Mouse (Mus musculus) liver, embryonic 12.5 days (tissue): ENCODE measurements around the gene Mex3a. TPM values are rescaled to one million over a fixed set of nuclear protein-coding genes. Genes with fewer than 3 reads are reported as not detected.

Experiments used
- ATAC-seq: fragments of 200-750 bp; cut with Nextera tagmentation; 2 replicates; pipeline ENCODE4 v1.8.0; 2017; ENCODE audit warnings: moderate number of reproducible peaks, mild to moderate bottlenecking, moderate library complexity
- H3K27ac ChIP-seq: fragments of 300-500 bp; sonication (generic); 2 replicates; pipeline ENCODE4 v1.5.1; 2016; ENCODE audit warnings: mild to moderate bottlenecking
- H3K27me3 ChIP-seq: fragments of 300-500 bp; sonication (generic); replicated peaks from 2 replicates; pipeline ENCODE4 v1.6.1; 2016; ENCODE audit warnings: mild to moderate bottlenecking, moderate library complexity
- H3K36me3 ChIP-seq: fragments of 300-500 bp; sonication (generic); 2 replicates; pipeline ENCODE4 v1.6.1; 2016; ENCODE audit warnings: mild to moderate bottlenecking, moderate library complexity
- H3K4me1 ChIP-seq: fragments of 300-500 bp; sonication (generic); 2 replicates; pipeline ENCODE4 v1.6.1; 2016
- H3K4me2 ChIP-seq: fragments of 300-500 bp; sonication (generic); 2 replicates; pipeline ENCODE4 v1.6.1; 2016; ENCODE audit warnings: mild to moderate bottlenecking, moderate library complexity
- H3K4me3 ChIP-seq: fragments of 300-500 bp; sonication (generic); 2 replicates; pipeline ENCODE4 v1.5.1; 2016; ENCODE audit warnings: mild to moderate bottlenecking, moderate library complexity
- H3K9ac ChIP-seq: fragments of 300-500 bp; sonication (generic); 2 replicates; pipeline ENCODE4 v1.6.1; 2016; ENCODE audit warnings: mild to moderate bottlenecking, moderate library complexity
- H3K9me3 ChIP-seq: fragments of 300-500 bp; sonication (generic); replicated peaks from 2 replicates; pipeline ENCODE4 v1.6.1; 2016; ENCODE audit warnings: mild to moderate bottlenecking, moderate library complexity
- WGBS: fragments of 180-500 bp; shearing (Covaris S2); methylation state at CpG from one replicate; pipeline ENCODE4 v1.1.7; 2016; ENCODE audit not compliant: insufficient replicate concordance; 5-methylcytosine and 5-hydroxymethylcytosine counted together
- microRNA counts: library from miRNA; unstranded; fragments of <30 nt; microRNA quantifications from one replicate; lab custom pipeline; 2017
- microRNA-seq: library from miRNA; unstranded; fragments of <30 nt; microRNA quantifications from one replicate; pipeline ENCODE4, GENCODE M21; 2017
- polyA plus RNA-seq: library from polyadenylated mRNA; unstranded; fragments of >200 nt; fragmentation: Nextera tagmentation; extraction: Ambion mirVana; gene quantifications from 2 replicates; pipeline ENCODE4 v1.2.1, GENCODE M21; 2016

Mex3a gene
- polyA plus RNA-seq, 1 experiment from 2014 or later = 2.8 TPM

DNA sequence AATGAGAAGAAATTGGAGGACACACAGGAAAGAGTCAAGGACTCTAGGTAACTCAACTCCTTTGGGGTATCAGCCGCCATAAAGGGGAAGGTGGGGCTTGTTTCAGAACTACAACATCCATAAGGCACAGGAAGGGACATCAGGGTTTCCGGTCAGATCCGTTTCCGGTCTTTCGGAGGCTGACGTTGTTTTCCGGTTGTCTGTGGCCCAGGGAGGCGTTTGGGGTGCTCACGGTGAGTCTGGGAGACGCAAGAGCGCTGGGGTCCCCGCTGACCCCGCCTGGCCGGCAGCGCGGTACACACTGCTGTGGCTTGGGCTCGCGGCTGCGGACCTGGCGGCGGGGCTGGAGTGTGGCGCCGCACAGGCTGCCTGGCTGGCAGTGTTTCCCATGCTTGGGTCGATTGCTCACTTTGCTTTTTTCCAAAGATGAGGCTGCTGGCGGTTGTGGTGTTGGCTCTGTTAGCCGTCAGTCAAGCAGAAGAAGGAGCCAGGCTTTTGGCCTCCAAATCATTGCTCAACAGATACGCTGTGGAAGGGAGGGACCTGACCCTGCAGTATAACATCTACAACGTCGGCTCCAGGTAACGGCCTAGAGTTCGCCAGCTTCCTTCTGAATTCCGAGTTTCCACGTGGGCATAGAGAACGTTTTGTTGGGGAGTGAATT, 47.4 kb downstream of the Mex3a start:
- H3K4me2 ChIP-seq = peak overlapping the region; percentile 81
- H3K4me3 ChIP-seq = peak overlapping the region; percentile 88
- peaks cover 39% of the 10 kb centered on the region for H3K36me3 ChIP-seq
- H3K27ac ChIP-seq = peak overlapping the region; percentile 80
- WGBS = under 1% methylated on average over 34 of the region's 34 CpGs
- ATAC-seq = peak; percentile 89
- peak overlapping the region; percentile 92 for H3K9ac ChIP-seq
- H3K9me3 ChIP-seq = no peaks in the 10 kb centered on the region
- peaks cover 6% of the 10 kb centered on the region for H3K27me3 ChIP-seq
- H3K4me1 ChIP-seq = peaks cover 22% of the 10 kb centered on the region

DNA sequence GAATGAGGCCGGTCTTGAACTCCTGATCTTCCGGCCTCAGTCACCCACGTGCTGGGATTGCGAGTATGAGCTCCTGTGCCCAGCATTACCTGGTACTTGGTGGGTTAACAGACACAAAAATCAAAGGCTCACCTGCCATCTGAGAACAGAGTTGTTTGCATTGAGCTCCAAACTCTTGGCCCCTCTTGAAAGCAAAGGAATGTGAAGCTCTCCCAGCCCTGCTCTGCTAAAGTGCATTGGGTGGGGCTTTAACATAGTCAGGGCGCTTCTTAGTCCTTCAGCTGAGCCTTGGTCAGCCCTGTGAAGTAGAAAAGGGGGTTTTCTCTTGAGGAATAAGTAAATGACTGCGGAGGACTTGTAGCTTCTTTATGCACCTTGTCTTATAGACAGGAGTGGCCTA, 53.6 kb downstream of the Mex3a start:
- H3K4me2 ChIP-seq = no peak overlapping the region
- 90% methylated on average over 6 of the region's 6 CpGs for WGBS
- ATAC-seq = no peak
- H3K9ac ChIP-seq = no peak overlapping the region
- no peak overlapping the region for H3K4me3 ChIP-seq
- H3K27ac ChIP-seq = no peak overlapping the region
- no peaks in the 10 kb centered on the region for H3K9me3 ChIP-seq
- H3K36me3 ChIP-seq = peaks cover 77% of the 10 kb centered on the region
- no peaks in the 10 kb centered on the region for H3K27me3 ChIP-seq
- peaks cover 5% of the 10 kb centered on the region for H3K4me1 ChIP-seq

DNA sequence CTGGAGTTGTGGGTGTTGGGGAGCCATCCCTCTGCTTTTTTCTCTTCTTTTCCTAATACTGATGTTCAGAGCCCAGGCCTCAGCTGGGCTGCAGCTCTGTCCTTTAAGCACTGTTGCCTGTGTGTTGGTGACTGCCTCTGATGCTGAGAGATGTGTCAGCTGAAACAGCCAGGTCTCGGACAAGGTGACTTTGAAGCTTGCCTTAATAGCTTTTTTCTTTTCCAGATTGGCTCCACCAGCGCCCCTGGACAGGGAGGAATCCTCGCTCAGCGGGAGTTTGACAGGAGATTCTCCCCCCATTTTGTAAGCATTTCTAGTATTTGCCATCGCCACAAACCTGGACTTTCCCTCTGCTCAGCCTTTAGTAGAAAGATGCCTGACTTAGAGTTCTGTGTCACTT, 54.4 kb downstream of the Mex3a start:
- Histone ChIP-seq H3K36me3 (peaks cover 68% of the 10 kb centered on the region), H3K27me3 (no peaks in the 10 kb centered on the region), H3K4me1 (peaks cover 2% of the 10 kb centered on the region; the same call in 1 of the 2 replicates), H3K4me2 (no peak overlapping the region), H3K27ac (no peak overlapping the region), H3K4me3 (no peak overlapping the region), H3K9me3 (no peaks in the 10 kb centered on the region), H3K9ac (no peak overlapping the region)
- ATAC-seq = no peak
- 86% methylated on average over 5 of the region's 5 CpGs for WGBS

GRCm38 (mm10) chr3:88590246-88590645, 58.1 kb downstream of the Mex3a start:
- H3K9ac ChIP-seq = no peak overlapping the region
- H3K27me3 ChIP-seq = no peaks in the 10 kb centered on the region
- no peak overlapping the region for H3K4me3 ChIP-seq
- peaks cover 37% of the 10 kb centered on the region for H3K36me3 ChIP-seq
- no peak overlapping the region for H3K27ac ChIP-seq
- no peak for ATAC-seq
- WGBS = 42% methylated on average over 5 of the region's 5 CpGs
- H3K4me2 ChIP-seq = no peak overlapping the region
- H3K9me3 ChIP-seq = no peaks in the 10 kb centered on the region
- H3K4me1 ChIP-seq = peaks cover 27% of the 10 kb centered on the region

MicroRNAs encoded within 50 kb of the gene (microRNA counts, 519-probe panel; counts per million panel counts)
- microRNA mmu-miR-1905 (lab: Ali Mortazavi, UCI) = 582 counts per million, percentile 70 among the panel's probes with 10 or more counts

Small RNA genes lying within 50 kb of the gene (microRNA-seq; reads per million reads assigned to microRNA genes)
- gene Mir1905 = not detected

Other genes with a start within 250 kb of the Mex3a start
- gene Gm38392, start 245.2 kb upstream of the Mex3a start, polyA plus RNA-seq = 0.20 TPM in 1 of 2 replicates, not detected in the other
- 9.8 and 10.4 TPM in 2 replicates for gene Tsacc, start 235.4 kb upstream of the Mex3a start, polyA plus RNA-seq
- gene Cct3, start 235.3 kb upstream of the Mex3a start, polyA plus RNA-seq = 448 and 488 TPM in 2 replicates
- 93.8 and 96.4 TPM in 2 replicates for gene Glmp, start 207.4 kb upstream of the Mex3a start, polyA plus RNA-seq
- 1.6 and 2.0 TPM in 2 replicates for gene Tmem79, start 196.2 kb upstream of the Mex3a start, polyA plus RNA-seq
- gene Smg5, start 196.1 kb upstream of the Mex3a start, polyA plus RNA-seq = 56.1 and 58.8 TPM in 2 replicates
- gene Paqr6, start 167.8 kb upstream of the Mex3a start, polyA plus RNA-seq = 9.2 and 10.0 TPM in 2 replicates
- 0.11 and 0.13 TPM in 2 replicates for gene Bglap3, start 159.7 kb upstream of the Mex3a start, polyA plus RNA-seq
- not detected in 2 replicates for gene Bglap2, start 153.7 kb upstream of the Mex3a start, polyA plus RNA-seq
- gene Bglap, start 147.9 kb upstream of the Mex3a start, polyA plus RNA-seq = not detected in 2 replicates
- gene Pmf1, start 122.1 kb upstream of the Mex3a start, polyA plus RNA-seq = 104 and 115 TPM in 2 replicates
- 14.0 and 14.9 TPM in 2 replicates for gene Slc25a44, start 107.3 kb upstream of the Mex3a start, polyA plus RNA-seq
- 14.4 and 17.6 TPM in 2 replicates for gene Sema4a, start 71.2 kb upstream of the Mex3a start, polyA plus RNA-seq
- 189 TPM in 2 replicates for gene Lmna, start 22.4 kb upstream of the Mex3a start, polyA plus RNA-seq
- gene Rab25, start 15.9 kb downstream of the Mex3a start, polyA plus RNA-seq = 0.70 TPM in 1 of 2 replicates, not detected in the other
- 101 and 102 TPM in 2 replicates for gene Lamtor2, start 20.7 kb downstream of the Mex3a start, polyA plus RNA-seq
- 37.9 and 39.5 TPM in 2 replicates for gene Ubqln4, start 21.4 kb downstream of the Mex3a start, polyA plus RNA-seq
- 172 and 177 TPM in 2 replicates for gene Ssr2, start 43.5 kb downstream of the Mex3a start, polyA plus RNA-seq
- 30.5 and 33.0 TPM in 2 replicates for gene Arhgef2, start 73.6 kb downstream of the Mex3a start, polyA plus RNA-seq
- gene Rxfp4, start 120.7 kb downstream of the Mex3a start, polyA plus RNA-seq = not detected in 2 replicates
- gene Khdc4, start 153.4 kb downstream of the Mex3a start, polyA plus RNA-seq = 44.1 and 46.4 TPM in 2 replicates
- 36.0 and 36.4 TPM in 2 replicates for gene Rit1, start 184.4 kb downstream of the Mex3a start, polyA plus RNA-seq
- 1.4 and 1.5 TPM in 2 replicates for gene Syt11, start 242.8 kb downstream of the Mex3a start, polyA plus RNA-seq